ENCODE assay signal across 19 mouse cellular contexts in genomic region chr2:127513244-127513643, GRCm38 (mm10). TPM values are rescaled to one million over a fixed set of nuclear protein-coding genes. Genes with fewer than 3 reads are reported as not detected.
DNase-seq lines count a peak whose midpoint lies in the region; ATAC-seq and TF ChIP-seq lines count a peak whose summit lies in the region.
"Had no signal": no experiment of that assay in that cellular context is flagged by ENCODE, and none has a peak within 500 bp of the region (broad histone marks: within the 10 kb centered on the region; RNA-seq: fewer than 3 reads in every experiment).

No protein-coding gene starts in this region.

- H3K9me3 ChIP-seq in hindbrain, embryonic 10.5 days, result no peaks in the 10 kb centered on the region
- H3K9me3 ChIP-seq in hindbrain, embryonic 16.5 days (ENCODE audit: control insufficient read depth, low read length), result no peaks in the 10 kb centered on the region
- H3K9me3 ChIP-seq: liver, embryonic 15.5 days; neural tube, embryonic 13.5 days had no signal

- H3K9ac ChIP-seq in hindbrain, embryonic 16.5 days (ENCODE audit: low read depth, low read length), result no peak overlapping the region
- H3K9ac ChIP-seq: liver, embryonic 15.5 days; neural tube, embryonic 13.5 days had no signal

- H3K27ac ChIP-seq in hindbrain, embryonic 10.5 days, result 0 out of 2 replicates have a peak overlapping the region, but pooled peaks have one; percentile 23
- H3K27ac ChIP-seq in hindbrain, embryonic 16.5 days (ENCODE audit: low read depth, low read length), result no peak overlapping the region
- H3K27ac ChIP-seq in gastrocnemius, adult 2 months, result no peak overlapping the region
- H3K27ac ChIP-seq: liver, embryonic 15.5 days; neural tube, embryonic 13.5 days had no signal

- peaks cover 7% of the 10 kb centered on the region; the same call in 1 of the 2 replicates for H3K27me3 ChIP-seq in hindbrain, embryonic 10.5 days (ENCODE audit: insufficient read depth, poor library complexity, severe bottlenecking)
- H3K27me3 ChIP-seq in hindbrain, embryonic 16.5 days (replicated peaks; ENCODE audit: control insufficient read depth, insufficient read depth, low read length), result no peaks in the 10 kb centered on the region
- H3K27me3 ChIP-seq: liver, embryonic 15.5 days; neural tube, embryonic 13.5 days had no signal

- no peaks in the 10 kb centered on the region for H3K36me3 ChIP-seq in hindbrain, embryonic 10.5 days
- H3K36me3 ChIP-seq in hindbrain, embryonic 16.5 days (ENCODE audit: control insufficient read depth, insufficient read depth, low read length), result no peaks in the 10 kb centered on the region
- H3K36me3 ChIP-seq: liver, embryonic 15.5 days; neural tube, embryonic 13.5 days had no signal

- intact Hi-C loops in gastrocnemius, adult 2 months (cut with DNase I), result no loop called here

- 66% methylated on average over 3 of the region's 3 CpGs for WGBS in hindbrain, embryonic 10.5 days
- 43% methylated on average over 3 of the region's 3 CpGs for WGBS in hindbrain, embryonic 16.5 days

- no peak overlapping the region for H3K4me3 ChIP-seq in hindbrain, embryonic 10.5 days
- H3K4me3 ChIP-seq in hindbrain, embryonic 16.5 days (ENCODE audit: low read length), result no peak overlapping the region
- H3K4me3 ChIP-seq in gastrocnemius, adult 2 months, result no peak overlapping the region
- H3K4me3 ChIP-seq: liver, embryonic 15.5 days; neural tube, embryonic 13.5 days had no signal

- no peak for TF ChIP-seq CTCF in gastrocnemius, adult 2 months (IDR thresholded peaks at IDR 0.05)

- H3K4me2 ChIP-seq in hindbrain, embryonic 16.5 days (ENCODE audit: low read length), result no peak overlapping the region
- H3K4me2 ChIP-seq: liver, embryonic 15.5 days; neural tube, embryonic 13.5 days had no signal

- ATAC-seq in hindbrain, embryonic 16.5 days, result no peak
- ATAC-seq: inflammation-experienced regulatory T-cells, adult 6 months had no signal

- peaks cover 38% of the 10 kb centered on the region for H3K4me1 ChIP-seq in hindbrain, embryonic 10.5 days (replicated peaks)
- H3K4me1 ChIP-seq in hindbrain, embryonic 16.5 days (ENCODE audit: control insufficient read depth, insufficient read depth, low read depth, low read length), result peaks cover 2% of the 10 kb centered on the region
- H3K4me1 ChIP-seq: liver, embryonic 15.5 days had no signal

- no peak for DNase-seq in hindbrain, embryonic 10.5 days (ENCODE audit: low spot score)
- peak; percentile 15 for DNase-seq in thymus, postnatal 0 days (ENCODE audit: low spot score)
- DNase-seq in thymus, postnatal 10 days (ENCODE audit: low spot score in 2 of 2), result no peak
- DNase-seq in naive thymus-derived CD4-positive, alpha-beta T cell, adult 2 months (ENCODE audit: low read depth), result peak; percentile 15
- no peak for DNase-seq in gastrocnemius, adult 2 months
- DNase-seq in right cerebral cortex, postnatal 10 days (ENCODE audit: low spot score in 2 of 2), result no peak
- DNase-seq: adrenal gland, postnatal 10 days; gastrocnemius, postnatal 10 days; heart, adult 18-20 months; heart, postnatal 4 days; kidney, adult 8-10 months; kidney, postnatal 25 days; lung, postnatal 4 days had no signal

RNA-seq across cellular contexts. Expression of gene Kcnip3, which starts 8.7 kb away (rescaled TPM):
- polyA plus RNA-seq in hindbrain, embryonic 10.5 days (2016; fragmentation: Nextera tagmentation; extraction: Ambion mirVana), result 2.2 TPM in 2 replicates
- polyA plus RNA-seq in hindbrain, embryonic 16.5 days (2015; fragmentation: Nextera tagmentation; extraction: Ambion mirVana), result 15.4 and 20.0 TPM in 2 replicates
- 2.2 and 2.8 TPM in 2 replicates for polyA plus RNA-seq in thymus, postnatal 0 days (2015; fragmentation: Nextera tagmentation; extraction: Ambion mirVana)
- total RNA-seq in gastrocnemius, adult 2 months (2021), result under 1 TPM; 0.28 to 0.31 TPM
- total RNA-seq: CH12.LX had no signal

RNA-seq across cellular contexts. Expression of gene Prom2, which starts 28.0 kb away (rescaled TPM):
- 0.65 and 0.85 TPM in 2 replicates for polyA plus RNA-seq in hindbrain, embryonic 10.5 days (2016; fragmentation: Nextera tagmentation; extraction: Ambion mirVana)
- polyA plus RNA-seq in hindbrain, embryonic 16.5 days (2015; fragmentation: Nextera tagmentation; extraction: Ambion mirVana), result 0.05 and 0.06 TPM in 2 replicates
- 0.36 and 0.81 TPM in 2 replicates for polyA plus RNA-seq in thymus, postnatal 0 days (2015; fragmentation: Nextera tagmentation; extraction: Ambion mirVana)
- not detected for total RNA-seq in gastrocnemius, adult 2 months (2021)
- total RNA-seq: CH12.LX; gastrocnemius, postnatal 10 days had no signal
- polyA plus RNA-seq: heart, embryonic 14.5 days; liver, embryonic 15.5 days; neural tube, embryonic 13.5 days had no signal

Comparison
In these comparisons a context has a peak if more than half of its experiments do, and no peak if none do; other contexts are left out.
1. DNase-seq: peak in thymus, postnatal 0 days (single experiment) and naive thymus-derived CD4-positive, alpha-beta T cell, adult 2 months (single experiment); none in hindbrain, embryonic 10.5 days (single experiment), thymus, postnatal 10 days (0 of 2), gastrocnemius, adult 2 months (single experiment) and right cerebral cortex, postnatal 10 days (0 of 2).